Mouse (Mus musculus) mouse trophoblast stem cell (cell line): ENCODE measurements at regions not wholly inside any gene's neighbourhood (a gene's known extent, or its start where the extent isn't known, plus 50 kb on each side); places are given as distances from the start of the nearest gene placed in this dataset.

Experiments
- in situ Hi-C, 2 experiments: fragments of 300-500 bp; cut with MseI, MboI; formaldehyde crosslinking; loops; 2 replicates in 1 of 2; 3 replicates in 1 of 2; pipeline ENCODE4 v1.15.1; 2025

- in situ Hi-C loops: no loop called here
Measured at GRCm38 (mm10) chr13:52702201-52702611, 119.2 kb downstream of the Syk start.

- in situ Hi-C loops: no loop called here
Measured at GRCm38 (mm10) chr13:52703401-52704164, 120.6 kb downstream of the Syk start.

GRCm38 (mm10) chr13:52704673-52705072 lies 121.7 kb downstream of the Syk start:
- in situ Hi-C loops: no loop called here

- in situ Hi-C loops: no loop called here
Measured at GRCm38 (mm10) chr13:52709580-52709979, 126.6 kb downstream of the Syk start.

GRCm38 (mm10) chr13:52711713-52712369 lies 128.9 kb downstream of the Syk start:
- in situ Hi-C loops: loop anchor here in 1 of 2 experiments (5.0 kb wide), 1 partner anchor 270 kb away; the partner anchor contains the start of gene Nfil3

GRCm38 (mm10) chr13:52721463-52721862 lies 138.5 kb downstream of the Syk start:
- in situ Hi-C loops: no loop called here

GRCm38 (mm10) chr13:52722718-52723117 lies 139.7 kb downstream of the Syk start:
- in situ Hi-C loops: no loop called here

GRCm38 (mm10) chr13:52726043-52726442 lies 143.1 kb downstream of the Syk start:
- in situ Hi-C loops: no loop called here

- in situ Hi-C loops: no loop called here
Measured at GRCm38 (mm10) chr13:52726525-52726924, 143.6 kb downstream of the Syk start.

- in situ Hi-C loops: no loop called here
Measured at GRCm38 (mm10) chr13:52735453-52735933, 152.5 kb downstream of the Syk start.

- in situ Hi-C loops: no loop called here
Measured at GRCm38 (mm10) chr13:52735934-52736523, 153.1 kb downstream of the Syk start.

GRCm38 (mm10) chr13:52738095-52738660 lies 155.2 kb downstream of the Syk start:
- in situ Hi-C loops: no loop called here

GRCm38 (mm10) chr13:52741371-52741770 lies 158.4 kb downstream of the Syk start:
- in situ Hi-C loops: no loop called here

GRCm38 (mm10) chr13:52756005-52756404 lies 173.0 kb downstream of the Syk start:
- in situ Hi-C loops: no loop called here

GRCm38 (mm10) chr13:52765508-52766181 lies 163.8 kb downstream of the Auh start:
- in situ Hi-C loops: no loop called here

- in situ Hi-C loops: no loop called here
Measured at GRCm38 (mm10) chr13:52766236-52766635, 163.2 kb downstream of the Auh start.

- in situ Hi-C loops: no loop called here
Measured at GRCm38 (mm10) chr13:52769956-52770355, 159.5 kb downstream of the Auh start.

- in situ Hi-C loops: no loop called here
Measured at GRCm38 (mm10) chr13:52771518-52771917, 158.0 kb downstream of the Auh start.

- in situ Hi-C loops: no loop called here
Measured at GRCm38 (mm10) chr13:52772081-52772480, 157.4 kb downstream of the Auh start.

- in situ Hi-C loops: no loop called here
Measured at GRCm38 (mm10) chr13:52777396-52778034, 152.0 kb downstream of the Auh start.

- in situ Hi-C loops: no loop called here
Measured at GRCm38 (mm10) chr13:52778848-52779247, 150.6 kb downstream of the Auh start.
